Mouse (Mus musculus): ENCODE data around the gene Kcnk18.

GRCm38 (mm10) chr19:59218991-59219390 is at the start of gene Kcnk18:
- TF ChIP-seq CTCF (IDR thresholded peaks at IDR 0.05; ENCODE audit: control insufficient read depth, insufficient read depth, insufficient read length), result no peak
- TF ChIP-seq MYOG (IDR thresholded peaks at IDR 0.05; ENCODE audit: control insufficient read depth, extremely low read depth, insufficient read length), result no peak
- TF ChIP-seq FOSL1 (IDR thresholded peaks at IDR 0.05; ENCODE audit: insufficient read depth, low read length, poor library complexity, severe bottlenecking), result no peak
- TF ChIP-seq CEBPB (IDR thresholded peaks at IDR 0.05; ENCODE audit: low read depth), result no peak
- TF ChIP-seq MYOD1 (IDR thresholded peaks at IDR 0.05; ENCODE audit: control insufficient read depth, insufficient read length, low read depth), result no peak
- TF ChIP-seq USF1 (IDR thresholded peaks at IDR 0.05; ENCODE audit: low read depth), result no peak
- TF ChIP-seq MAX (IDR thresholded peaks at IDR 0.05), result no peak
